Mouse (Mus musculus): ENCODE measurements around the gene Stard13.

Gene Stard13

DNA sequence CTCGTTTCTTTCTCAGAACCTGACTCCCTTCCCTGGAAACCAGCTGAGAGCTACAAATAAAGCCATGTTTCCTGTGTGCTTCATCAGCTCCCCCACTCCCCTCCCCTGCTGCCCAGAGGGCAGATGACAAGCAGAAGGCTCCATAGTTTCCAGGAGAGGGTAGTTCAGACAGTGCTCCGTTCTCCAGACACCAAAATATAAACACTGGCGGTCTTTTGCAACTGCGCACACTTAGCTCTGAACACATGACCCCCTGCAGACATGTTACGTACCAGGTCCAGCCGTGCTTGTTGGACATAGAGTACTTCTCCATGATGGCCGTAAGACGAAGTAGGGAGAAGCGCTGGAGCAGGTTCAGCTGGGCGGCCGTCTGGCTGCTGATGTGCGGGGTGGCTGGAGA lies 173.2 kb downstream of the Stard13 start:
- no peak for DNase-seq (ENCODE audit: low spot score in 2 of 2)

DNA sequence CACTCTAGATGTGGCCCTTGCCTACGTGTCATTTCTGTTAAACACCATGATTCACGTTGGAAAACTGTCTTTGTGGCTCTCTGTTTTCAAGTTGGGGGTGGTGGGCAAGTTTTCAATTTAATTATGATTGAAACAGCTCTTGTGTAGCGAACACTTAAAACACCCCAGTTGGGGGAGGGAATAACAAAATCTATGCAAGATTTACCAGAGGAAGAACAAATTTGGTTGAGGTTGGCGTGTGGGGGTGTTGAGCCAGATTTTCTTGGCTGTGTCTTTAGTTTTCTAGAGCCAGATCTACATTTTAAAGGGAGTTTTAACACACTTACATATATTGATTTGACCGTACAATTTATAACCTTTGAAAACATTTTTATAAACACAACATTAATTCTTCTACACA lies 173.9 kb downstream of the Stard13 start:
- DNase-seq (ENCODE audit: low spot score in 2 of 2) = no peak

DNA sequence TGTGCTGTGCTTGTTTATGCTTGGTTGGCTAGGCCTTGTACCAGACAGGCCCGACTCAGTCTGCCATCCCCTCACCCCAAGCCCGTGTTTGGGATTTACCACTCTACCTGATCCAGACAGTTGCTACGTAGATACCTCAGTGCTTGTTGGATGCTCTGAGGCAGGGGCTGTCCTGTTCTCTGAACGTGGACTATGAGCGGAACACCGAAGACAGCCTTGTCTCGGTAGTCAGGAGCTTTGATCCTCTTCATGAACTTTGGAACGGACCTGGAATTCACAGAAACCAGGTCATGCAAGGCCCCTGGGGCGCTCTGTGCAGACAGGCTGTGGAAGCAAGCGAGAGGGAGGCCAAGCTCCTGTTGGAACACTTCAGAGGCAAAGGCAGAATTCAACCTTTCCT lies 174.3 kb downstream of the Stard13 start:
- no peak for DNase-seq (ENCODE audit: low spot score in 2 of 2)

DNA sequence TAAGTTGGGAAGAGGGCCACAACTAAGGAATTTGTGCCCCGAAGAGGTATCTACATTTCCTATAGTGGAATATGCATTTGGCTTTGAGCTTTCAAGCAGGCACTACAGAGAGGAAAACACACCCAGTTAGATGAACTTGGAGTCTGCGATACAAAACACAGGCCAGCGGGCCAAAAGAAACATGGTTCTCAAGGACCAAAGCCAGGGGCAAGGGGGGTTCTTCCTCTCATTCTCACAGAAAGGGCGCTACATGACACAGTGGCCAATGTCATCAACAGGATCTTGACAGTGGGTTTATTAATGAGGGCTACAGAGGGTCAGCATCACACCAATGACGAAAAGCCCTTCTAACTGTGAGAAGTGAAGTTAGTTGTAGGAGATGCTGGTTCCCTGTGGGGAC lies 175.9 kb downstream of the Stard13 start:
- no peak for DNase-seq (ENCODE audit: low spot score in 2 of 2)

DNA sequence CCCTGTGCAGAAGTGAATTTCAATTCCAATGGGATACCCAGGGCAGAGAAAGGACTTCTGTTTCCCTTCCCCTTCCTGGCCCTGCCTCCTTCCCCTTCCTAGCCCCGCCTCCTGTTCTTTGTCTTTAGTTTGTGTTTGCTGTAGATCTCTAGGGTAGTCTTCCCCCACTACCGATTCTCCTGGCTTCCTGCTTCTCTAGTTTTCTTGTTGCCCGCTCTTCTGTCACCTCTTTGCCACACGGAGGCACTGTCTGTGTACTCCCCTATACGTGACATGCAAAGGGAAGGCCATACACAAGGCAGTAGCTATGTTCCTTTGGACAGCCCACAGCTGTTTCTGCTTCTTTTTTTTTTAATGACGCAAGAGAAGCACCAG lies 176.7 kb downstream of the Stard13 start:
- no peak for DNase-seq (ENCODE audit: low spot score in 2 of 2)

DNA sequence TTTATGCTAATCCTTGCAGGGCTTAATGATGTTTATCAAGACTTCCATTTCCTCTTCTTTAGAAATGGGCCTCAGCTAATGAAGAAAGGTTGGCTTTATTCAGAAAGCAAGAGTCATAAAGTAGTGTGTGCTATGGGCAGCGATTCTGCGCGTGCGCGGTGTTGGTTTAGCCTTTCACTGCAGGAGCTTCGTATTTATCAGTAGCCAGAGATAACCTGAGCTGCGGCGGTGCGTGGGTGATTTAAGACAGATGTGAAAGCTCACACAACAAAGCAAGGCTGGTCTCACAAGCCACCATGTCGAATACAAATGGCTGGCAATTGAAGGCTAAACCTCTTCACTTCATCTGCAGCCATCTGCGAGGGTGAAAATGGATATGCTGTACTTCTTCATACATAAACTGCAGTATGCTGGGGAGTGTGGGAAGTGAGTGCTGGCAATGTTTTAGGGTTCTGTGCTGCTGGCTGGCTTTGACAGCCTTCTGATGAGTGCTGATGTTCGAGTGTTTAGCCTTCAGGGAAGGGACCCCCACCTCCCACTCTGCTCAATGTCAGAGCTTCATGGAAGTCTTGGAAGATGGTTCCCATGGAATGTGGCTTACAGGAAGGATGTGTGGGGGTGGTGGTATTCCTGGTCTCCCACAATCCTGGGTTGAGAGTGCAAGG lies 177.2 kb downstream of the Stard13 start:
- no peak for DNase-seq (ENCODE audit: low spot score in 2 of 2)

DNA sequence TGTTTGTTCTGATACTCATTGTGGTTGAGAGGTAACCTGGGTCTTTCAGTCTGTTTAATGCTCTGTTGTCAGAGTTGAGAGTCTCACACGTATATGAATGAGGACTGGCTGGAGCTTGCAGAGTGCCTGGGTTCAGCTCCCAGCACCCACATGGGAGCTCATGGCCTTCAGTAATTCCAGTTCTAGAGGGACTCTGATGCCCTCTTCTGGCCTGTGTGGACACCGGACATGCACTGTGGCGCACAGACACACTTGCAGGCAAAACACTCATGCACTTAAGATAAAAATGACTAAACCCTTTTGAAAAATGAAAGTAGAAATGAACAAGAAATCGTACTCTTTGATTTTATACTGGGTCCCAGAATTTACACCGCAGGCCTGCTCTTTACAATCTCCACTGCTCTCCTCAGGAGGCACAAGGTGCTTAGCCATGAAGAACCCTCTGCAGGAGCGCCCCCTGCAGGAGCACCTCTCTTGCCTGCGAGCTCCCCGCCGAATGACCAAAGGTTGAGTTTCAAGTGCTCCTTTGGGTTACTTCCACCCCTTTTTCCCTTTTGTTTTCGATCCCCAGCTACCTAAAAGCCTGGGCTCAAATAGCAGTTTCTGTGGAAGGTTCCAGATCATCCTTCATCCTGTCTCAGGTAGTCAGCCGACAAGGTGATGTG lies 178.1 kb downstream of the Stard13 start:
- DNase-seq (ENCODE audit: low spot score in 2 of 2) = no peak

DNA sequence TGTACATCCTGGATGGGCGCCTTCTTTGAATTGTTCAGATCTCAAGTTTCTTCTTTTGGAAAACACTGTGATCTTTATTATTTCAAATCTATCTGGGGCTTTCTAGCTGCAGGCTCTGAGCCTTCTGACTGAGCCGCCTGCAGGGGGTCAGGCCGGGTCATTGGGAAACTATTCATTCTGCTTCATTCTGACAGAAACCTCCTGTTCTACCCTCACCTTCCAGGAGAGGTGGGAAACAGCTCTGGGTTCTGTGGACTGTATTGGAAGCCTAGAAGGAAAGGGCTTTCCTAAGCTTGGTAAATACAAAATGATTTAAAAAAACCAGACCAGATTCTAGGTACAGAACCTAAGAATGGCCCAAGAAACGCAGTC lies 178.9 kb downstream of the Stard13 start:
- DNase-seq (ENCODE audit: low spot score in 2 of 2) = no peak

DNA sequence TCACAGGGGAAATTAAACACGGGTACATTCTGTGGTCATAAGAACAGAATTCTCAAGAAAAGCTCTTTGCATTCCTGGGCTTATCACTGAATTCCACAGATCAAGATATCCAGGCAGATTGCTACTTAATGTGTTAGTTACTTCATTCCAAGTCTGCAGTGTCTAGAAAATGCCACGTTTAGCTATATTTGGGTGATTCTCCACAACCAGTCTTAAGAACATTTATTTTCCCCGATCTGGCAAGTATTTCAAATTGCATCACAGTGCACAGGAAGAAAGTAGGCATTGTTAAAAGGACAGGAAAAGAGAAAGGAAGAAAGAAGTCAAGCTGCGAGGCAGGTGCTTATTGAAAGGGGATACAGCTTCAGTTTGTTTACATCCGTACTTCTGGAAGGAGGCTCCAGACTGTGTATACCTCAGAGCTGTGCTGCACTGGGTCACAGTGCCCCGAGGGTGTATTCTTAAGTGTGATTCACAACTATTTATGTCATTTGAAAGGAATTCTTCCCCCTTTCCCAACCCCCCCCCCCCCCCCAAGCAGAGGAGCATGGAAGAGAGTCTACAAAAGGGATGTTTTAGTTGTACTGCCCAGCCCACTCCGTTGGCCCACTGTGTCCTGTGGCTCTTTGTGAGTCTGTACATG lies 179.4 kb downstream of the Stard13 start:
- no peak for DNase-seq (ENCODE audit: low spot score in 2 of 2)

DNA sequence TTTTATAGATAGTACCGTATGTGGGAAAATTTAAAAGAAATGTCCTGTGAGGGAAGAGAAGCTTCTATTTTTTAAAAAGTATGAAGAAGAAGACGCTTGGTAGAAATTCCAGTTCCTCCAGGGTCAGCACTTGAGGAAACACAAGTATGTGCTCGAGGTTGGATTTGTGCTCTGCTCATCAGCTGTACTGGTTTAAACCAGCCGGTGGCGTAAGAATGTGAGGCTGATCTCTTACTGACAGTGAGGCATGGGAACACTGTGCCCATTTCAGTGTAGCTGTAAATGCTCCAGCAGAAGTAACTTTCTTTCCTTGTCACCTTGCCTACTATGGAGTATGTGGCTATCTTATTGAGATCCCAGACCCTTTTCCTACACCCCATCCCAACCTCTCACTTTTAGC lies 180.4 kb downstream of the Stard13 start:
- DNase-seq (ENCODE audit: low spot score in 2 of 2) = no peak

DNA sequence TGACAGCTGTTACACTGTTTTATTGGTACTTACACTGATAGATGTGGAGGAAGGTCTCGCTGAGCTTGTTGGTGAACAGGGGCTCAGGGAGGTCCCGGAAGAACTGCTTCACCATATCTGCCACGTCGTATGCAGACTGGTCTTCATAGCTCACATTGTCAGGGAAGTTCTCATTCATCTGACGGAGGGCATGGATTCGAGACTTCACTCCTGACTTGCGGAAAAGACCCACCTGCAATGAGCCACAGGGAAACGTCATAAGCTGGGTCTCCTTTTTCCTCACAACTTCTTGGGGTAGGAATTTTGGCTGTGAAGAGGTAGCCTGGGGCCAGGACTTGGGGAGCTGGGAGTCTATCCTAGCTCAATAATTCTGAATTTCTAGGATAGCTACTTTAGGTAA lies 181.3 kb downstream of the Stard13 start:
- DNase-seq (ENCODE audit: low spot score in 2 of 2) = no peak

DNA sequence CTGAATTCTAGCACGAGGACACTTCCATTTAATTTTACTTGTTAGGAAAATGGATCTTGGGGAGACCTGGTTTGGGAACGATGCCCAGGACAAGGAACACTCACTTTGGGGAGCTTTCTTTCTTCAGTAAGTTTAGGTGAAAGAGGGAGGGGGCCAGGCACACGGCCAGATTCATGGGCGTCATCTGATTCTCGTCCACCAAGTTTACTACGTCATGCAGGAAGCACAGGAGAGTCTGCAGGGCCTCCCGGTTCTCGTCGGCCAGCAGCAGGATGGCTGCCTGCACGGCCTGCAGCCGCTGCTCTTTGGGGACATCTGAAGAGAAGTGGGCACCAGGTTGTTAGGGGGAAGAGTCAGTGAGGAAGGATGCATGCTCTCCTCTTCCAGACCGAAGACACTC lies 186.1 kb downstream of the Stard13 start:
- no peak for DNase-seq (ENCODE audit: low spot score in 2 of 2)

DNA sequence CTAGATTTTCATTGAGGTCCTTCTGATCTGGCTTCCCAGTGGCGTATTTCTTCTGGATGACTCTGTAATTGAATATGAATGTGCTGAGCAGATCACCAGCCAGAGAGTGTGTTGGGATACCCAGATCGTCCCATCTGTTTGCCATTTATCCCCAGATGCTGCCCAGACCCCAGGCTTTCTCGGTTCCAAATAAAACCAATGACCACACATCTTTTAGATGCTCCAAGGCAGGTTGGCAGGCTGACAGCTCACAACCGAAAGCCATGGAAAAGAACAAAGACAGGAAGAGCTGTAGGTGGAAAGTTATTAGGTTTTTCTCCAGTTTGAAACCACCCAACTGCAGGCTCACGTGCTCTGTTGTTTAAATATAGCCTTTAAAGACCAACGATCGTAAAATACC lies 186.7 kb downstream of the Stard13 start:
- no peak for DNase-seq (ENCODE audit: low spot score in 2 of 2)

DNA sequence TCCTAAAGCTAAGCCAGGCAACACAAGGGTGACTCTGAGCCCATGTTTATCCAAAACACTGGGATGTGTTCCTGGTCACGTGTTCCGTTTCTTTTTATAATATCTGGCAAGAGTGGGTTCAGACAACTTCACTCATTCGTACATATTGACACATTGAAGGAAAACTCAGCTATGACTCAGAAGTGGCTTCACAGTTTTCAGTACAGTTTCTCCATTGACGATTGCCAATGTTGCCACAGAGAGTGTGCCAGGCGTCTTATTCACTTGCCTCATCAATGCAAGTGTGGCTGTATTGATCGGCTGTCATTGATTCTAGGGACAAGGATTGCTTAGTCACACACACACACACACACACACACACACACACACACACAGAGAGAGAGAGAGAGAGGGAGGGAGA lies 187.5 kb downstream of the Stard13 start:
- no peak for DNase-seq (ENCODE audit: low spot score in 2 of 2)

DNA sequence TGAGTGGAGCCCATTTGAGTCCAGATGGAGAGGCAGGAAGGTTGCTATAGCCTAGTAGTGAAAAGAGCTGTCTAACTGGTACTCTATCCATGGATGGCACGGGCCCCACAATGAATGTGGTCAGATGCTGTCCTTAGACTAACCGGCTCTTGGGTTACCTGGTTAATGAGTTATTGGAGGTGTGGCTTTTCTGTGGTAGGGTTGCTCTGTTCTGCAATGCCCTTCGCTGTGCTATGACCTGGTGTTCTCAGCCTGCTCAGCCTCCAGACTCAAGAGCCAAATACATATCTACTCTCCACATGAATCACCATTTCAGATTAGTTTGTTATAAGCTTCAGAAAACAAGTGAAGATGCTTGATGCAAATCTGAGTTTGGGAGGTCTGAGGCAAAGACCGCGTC lies 190.7 kb downstream of the Stard13 start:
- no peak for DNase-seq (ENCODE audit: low spot score in 2 of 2)

DNA sequence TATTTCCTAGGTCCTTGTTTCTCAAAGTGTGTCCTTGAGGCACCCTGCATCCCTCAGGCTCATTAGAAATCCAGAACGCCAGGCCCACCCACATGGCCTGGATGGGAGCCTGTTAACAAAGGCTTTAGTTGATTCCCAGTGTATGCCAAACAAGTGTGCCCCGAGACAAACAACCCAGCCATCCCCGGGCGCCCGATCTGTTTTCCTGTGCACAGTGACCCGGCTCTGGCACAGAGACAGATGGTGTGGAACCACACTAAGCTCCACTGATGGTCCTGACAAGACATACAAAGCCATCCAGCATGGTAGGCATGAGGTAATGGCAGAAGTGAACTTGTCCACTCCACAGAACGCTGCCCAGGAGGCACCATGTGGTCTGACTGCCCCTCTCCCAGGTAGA lies 195.8 kb downstream of the Stard13 start:
- DNase-seq (ENCODE audit: low spot score in 2 of 2) = no peak

DNA sequence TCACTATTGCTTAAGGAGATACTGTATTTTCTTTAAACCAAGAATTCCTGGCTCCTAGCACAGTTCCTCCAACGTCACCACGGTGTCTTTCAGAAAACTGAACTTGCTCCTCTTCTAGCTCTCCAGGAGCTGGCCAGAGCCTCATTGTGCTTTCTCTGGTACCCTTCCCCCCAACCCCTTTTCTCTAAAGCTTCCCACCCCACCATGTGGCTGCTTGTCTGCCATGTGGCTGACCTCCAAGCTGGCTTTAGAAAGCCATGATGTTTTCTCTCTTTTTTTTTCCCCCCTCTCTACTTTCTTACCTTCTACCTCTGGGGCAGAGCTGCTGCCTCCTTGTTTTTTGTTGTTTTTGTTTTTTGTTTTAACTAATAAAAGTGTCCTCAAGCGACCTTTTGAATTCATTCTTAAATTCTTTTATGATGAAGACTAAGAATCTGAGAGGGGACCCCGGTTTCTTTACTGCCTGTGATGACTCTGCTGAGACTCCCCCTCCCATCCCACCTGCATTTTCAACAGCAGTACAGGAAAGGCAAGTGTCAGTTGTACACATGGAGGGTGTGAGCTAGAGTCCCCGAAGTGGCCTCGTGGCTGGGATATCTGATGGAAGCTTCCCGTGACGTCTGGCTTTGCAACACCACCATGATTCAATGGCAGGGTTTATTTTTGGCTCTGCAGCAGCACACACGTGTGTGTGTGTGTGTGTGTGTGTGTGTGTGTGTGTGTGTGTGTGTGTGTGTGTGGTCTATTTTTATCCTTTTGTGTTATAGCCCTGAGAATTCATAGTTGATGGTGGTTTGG lies 198.7 kb downstream of the Stard13 start:
- DNase-seq (ENCODE audit: low spot score in 2 of 2) = no peak

DNA sequence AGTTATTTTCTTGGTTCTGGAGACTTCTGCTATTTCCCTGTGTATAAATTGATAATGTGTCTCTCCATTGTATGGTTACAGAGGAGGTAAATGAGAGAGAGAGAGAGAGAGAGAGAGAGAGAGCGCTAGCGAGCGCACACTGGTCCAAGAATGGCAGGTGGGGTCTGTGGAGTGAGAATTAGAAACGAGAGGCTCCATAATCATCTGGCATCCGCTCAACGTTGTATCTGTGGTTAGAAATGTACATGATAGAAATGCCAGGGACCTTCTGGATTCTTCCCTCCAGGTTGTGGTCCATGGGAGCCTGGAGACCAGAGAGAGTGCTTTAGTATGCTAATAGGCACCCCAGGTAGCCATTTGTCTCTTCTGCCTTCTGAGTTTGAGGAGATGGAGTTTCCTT lies 204.7 kb downstream of the Stard13 start:
- DNase-seq (ENCODE audit: low spot score in 2 of 2) = no peak

DNA sequence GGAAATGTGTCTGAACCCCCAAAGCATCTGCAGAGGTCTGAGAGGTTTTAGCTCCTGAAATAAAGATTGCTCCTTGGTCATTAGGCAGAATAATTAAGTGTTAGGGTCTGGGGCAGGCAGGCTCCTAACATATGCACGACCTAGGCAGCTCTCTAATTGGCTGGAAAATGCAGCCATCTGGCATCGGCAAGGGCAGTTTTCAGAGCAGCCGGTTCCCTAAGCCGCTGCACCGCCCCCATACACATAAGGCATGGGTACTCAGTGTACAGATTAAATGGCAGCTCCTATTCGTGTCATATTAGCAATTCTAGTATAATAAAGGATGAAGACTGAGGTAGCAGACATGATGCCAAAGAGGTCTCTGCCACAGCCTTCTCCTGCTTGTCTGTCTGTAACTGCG lies 206.5 kb downstream of the Stard13 start:
- no peak for DNase-seq (ENCODE audit: low spot score in 2 of 2)

DNA sequence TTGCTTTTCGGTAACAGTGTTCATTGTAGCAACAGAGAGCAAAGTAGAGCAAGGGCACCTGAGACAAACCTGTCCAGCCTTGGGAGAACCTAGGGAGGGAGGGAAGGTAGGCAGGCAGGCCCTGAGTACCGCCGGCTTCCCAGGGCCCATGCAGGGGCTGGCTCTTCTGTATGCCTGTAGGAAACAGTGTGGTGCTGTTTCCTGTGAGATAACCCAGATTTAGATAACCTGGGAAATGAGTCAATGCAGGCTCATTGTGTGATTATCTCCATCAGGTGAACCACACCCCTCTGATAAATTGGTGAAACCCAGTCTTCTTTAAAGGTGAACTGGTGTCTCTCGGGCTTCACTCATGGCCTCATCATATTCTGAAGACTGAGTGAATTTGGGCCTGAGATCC lies 207.6 kb downstream of the Stard13 start:
- no peak for DNase-seq (ENCODE audit: low spot score in 2 of 2)

DNA sequence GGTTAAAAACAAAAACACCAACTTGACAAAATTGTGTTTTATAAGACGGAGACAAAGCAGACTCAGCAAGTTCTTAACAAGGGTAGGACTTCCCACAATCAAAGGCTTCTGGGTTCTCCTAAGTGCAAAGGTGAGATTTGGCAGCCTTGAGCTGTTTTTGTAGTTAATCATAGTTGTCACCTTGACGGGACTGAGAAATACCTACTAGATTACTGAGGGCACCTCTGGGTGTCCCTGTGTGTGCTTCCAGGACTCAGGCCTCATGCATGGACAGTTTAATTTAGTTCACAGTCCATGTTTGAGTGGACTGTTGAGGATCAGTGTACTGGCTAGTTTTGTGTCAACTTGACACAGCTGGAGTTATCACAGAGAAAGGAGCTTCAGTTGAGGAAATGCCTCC lies 209.2 kb downstream of the Stard13 start:
- no peak for DNase-seq (ENCODE audit: low spot score in 2 of 2)

DNA sequence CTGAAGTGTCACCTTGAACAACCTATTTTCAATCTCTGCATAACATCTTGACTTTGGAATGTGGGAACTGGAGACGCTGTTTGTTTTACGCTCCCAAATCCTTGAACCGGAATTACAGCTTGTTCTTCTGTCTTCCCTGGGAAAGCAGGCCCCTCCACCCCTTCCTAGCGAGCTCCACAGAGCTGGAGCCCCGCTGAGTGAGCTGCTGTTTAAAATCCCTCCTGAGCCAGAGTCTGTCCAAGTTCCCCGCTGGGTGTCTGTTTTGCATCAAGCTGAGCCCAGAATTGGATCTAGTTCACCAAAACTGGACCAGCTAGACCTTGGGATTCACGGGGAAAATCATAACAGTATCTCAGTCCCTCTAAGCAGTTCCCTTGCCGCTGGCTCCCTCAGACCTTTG lies 210.2 kb downstream of the Stard13 start:
- DNase-seq (ENCODE audit: low spot score in 2 of 2) = peak; percentile 22 to 28

DNA sequence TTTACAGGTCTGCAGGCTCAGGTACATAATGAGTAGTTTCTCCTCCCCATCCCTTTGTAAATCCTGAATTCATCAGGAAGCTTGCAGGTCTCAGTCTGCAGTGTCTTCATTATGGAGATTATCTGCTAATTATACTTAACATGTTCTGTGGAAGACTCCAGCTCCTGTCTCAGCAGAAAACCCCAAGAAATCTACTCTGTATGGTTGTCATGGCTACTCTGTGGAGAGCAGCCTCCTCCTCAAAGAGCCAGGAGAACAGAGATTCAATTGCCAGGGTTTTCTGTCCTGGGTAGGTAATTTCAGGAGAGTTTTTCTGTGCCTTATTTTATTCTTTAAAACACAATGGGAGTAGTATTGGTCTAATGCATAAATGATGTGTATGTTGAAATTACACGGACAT lies 210.7 kb downstream of the Stard13 start:
- no peak for DNase-seq (ENCODE audit: low spot score in 2 of 2)

Measured in frontal cortex, postnatal 25 days (tissue).